Mouse (Mus musculus): Measurements from ENCODE around the gene Gng12. TPM values are rescaled to one million over a fixed set of nuclear protein-coding genes. Genes with fewer than 3 reads are reported as not detected.
A peak's percentile ranks its signal among the peaks of the same experiment; 100 is the strongest.

Gng12 gene
- polyA plus RNA-seq, 2 experiments = 11.6 to 32.5 TPM

DNA sequence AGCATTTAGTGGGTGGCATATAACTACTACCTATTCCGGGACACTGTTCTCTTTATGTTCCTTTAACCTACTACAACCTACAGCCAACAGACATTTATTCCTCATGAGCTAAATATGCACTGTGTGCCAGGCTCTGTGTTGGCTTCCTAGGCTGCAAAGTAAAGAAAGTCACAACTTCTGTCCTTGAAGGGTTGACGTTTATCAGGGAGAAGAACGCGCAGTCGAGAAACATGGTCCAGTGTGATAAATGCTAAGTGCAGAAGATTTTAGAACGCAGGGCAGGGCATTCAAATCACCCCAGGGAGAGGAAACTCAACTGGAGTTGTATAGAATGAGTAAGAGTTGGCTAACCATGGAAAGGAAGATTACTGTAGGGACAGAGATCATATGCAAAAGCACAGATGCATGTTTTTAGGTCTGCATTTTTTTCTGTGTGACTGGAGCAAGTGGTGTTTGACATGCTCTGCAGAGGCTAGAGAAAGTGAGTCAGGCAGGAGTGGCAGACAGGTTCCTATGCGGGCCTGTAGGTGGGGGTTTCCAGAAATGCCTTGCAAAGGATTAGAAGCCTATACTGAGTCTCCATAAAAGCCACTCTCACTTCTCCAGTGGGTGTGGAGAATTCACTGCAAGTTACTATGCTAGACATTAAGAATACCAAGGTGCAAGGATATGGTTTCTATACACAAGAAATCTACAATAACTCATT, 161.9 kb downstream of the Gng12 start:
- Histone ChIP-seq H3K4me1 (replicated peaks; ENCODE audit: control insufficient read depth in 2 of 2, insufficient read depth in 2 of 2, low read length in 1 of 2) (peaks cover 33 to 37% of the 10 kb centered on the region in 2 experiments), H3K9ac (replicated peaks) (peak overlapping the region; percentile 54), H3K4me3 (ENCODE audit: insufficient read depth in 1 of 2, low read depth in 2 of 2, low read length in 2 of 2) (no peak overlapping the region), H3K9me3 (ENCODE audit: control insufficient read depth, low read length) (no peaks in the 10 kb centered on the region), H3K27me3 (ENCODE audit: control insufficient read depth, insufficient read depth, low read length) (no peaks in the 10 kb centered on the region), H3K4me2 (ENCODE audit: low read depth) (peak overlapping the region; percentile 57), H3K27ac (peak overlapping the region; percentile 83), H3K36me3 (replicated peaks; ENCODE audit: control insufficient read depth, insufficient read depth, low read depth) (no peaks in the 10 kb centered on the region)
- TF ChIP-seq EP300 (IDR thresholded peaks at IDR 0.05; ENCODE audit: low read depth) = peak; percentile 91
- TF ChIP-seq CTCF (IDR thresholded peaks at IDR 0.05; ENCODE audit: low read depth) = peak; percentile 15; the same call in 1 of the 2 replicates
- 23% methylated on average over 7 of the region's 7 CpGs for WGBS (ENCODE audit: insufficient replicate concordance)
- peak; percentile 93 for ATAC-seq (ENCODE audit: insufficient read depth)
- peak; percentile 81 to 85 (median 82) for DNase-seq (ENCODE audit: low read depth in 3 of 3, low spot score in 3 of 3)

DNA sequence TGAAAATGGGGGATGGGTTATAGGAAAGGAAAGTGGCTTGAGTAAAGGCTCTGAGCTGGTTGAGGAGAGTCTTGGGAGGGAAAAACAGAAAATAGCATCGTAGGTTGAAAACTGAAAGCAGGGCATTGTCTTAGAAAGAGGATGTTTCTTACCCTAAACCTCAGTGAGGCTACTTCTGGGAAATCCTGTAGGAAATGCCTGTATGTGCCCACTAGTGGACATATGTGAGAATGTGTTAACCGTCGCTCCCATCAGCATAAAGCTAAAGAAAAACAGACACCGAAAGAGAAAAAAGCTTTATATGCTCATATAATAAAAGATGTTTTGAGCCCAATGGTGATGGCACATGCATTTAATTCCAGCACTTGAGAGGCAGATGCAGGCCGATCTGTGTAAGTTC, 163.9 kb downstream of the Gng12 start:
- Histone ChIP-seq H3K27me3 (ENCODE audit: control insufficient read depth, insufficient read depth, low read length) (no peaks in the 10 kb centered on the region), H3K27ac (no peak overlapping the region), H3K36me3 (replicated peaks; ENCODE audit: control insufficient read depth, insufficient read depth, low read depth) (no peaks in the 10 kb centered on the region), H3K9me3 (ENCODE audit: control insufficient read depth, low read length) (no peaks in the 10 kb centered on the region), H3K4me2 (ENCODE audit: low read depth) (no peak overlapping the region), H3K4me3 (ENCODE audit: insufficient read depth in 1 of 2, low read depth in 2 of 2, low read length in 2 of 2) (no peak overlapping the region), H3K9ac (replicated peaks) (no peak overlapping the region), H3K4me1 (replicated peaks; ENCODE audit: control insufficient read depth in 2 of 2, insufficient read depth in 2 of 2, low read length in 1 of 2) (peaks cover 33 to 37% of the 10 kb centered on the region in 2 experiments)
- TF ChIP-seq EP300 (IDR thresholded peaks at IDR 0.05; ENCODE audit: low read depth) (no peak), CTCF (IDR thresholded peaks at IDR 0.05; ENCODE audit: low read depth) (no peak)
- 57% methylated on average over 5 of the region's 5 CpGs for WGBS (ENCODE audit: insufficient replicate concordance)
- DNase-seq (ENCODE audit: low read depth in 3 of 3, low spot score in 3 of 3) (no peak), ATAC-seq (ENCODE audit: insufficient read depth) (no peak)

DNA sequence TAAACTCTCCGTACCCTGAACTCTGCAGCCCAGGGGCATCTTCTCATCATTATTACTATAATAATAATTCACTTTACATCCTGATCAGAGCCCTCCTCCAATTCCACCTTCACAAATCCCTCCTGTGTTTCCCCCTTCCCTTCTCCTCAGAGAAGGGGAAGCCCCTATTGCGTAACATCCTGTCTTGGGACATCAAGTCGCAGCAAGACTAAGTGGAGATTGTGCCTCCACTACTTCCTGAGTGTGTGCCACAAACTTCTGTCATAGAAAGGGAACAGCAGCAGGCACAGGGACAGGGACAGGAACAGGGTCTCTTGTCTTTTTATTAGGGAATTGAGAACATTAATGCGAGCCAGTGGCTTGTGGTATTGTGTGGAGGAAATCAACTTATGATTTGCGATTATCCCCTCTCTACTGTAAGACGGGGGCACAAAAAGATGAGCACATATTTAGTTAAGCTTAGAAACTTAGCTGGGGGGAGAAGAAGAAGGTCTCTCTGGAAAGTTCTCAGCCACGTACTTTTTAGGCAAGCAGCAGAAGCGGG, 173.1 kb downstream of the Gng12 start:
- H3K27me3 ChIP-seq (ENCODE audit: control insufficient read depth, insufficient read depth, low read length) = no peaks in the 10 kb centered on the region
- 37% methylated on average over 8 of the region's 8 CpGs for WGBS (ENCODE audit: insufficient replicate concordance)
- no peak overlapping the region for H3K4me2 ChIP-seq (ENCODE audit: low read depth)
- TF ChIP-seq CTCF (IDR thresholded peaks at IDR 0.05; ENCODE audit: low read depth) (no peak), EP300 (IDR thresholded peaks at IDR 0.05; ENCODE audit: low read depth) (no peak; the same call in 1 of the 2 replicates)
- no peak overlapping the region for H3K27ac ChIP-seq
- H3K36me3 ChIP-seq (replicated peaks; ENCODE audit: control insufficient read depth, insufficient read depth, low read depth) = no peaks in the 10 kb centered on the region
- peaks cover 0 to 6% of the 10 kb centered on the region in 2 experiments; a peak in 2 of 4 replicates for H3K4me1 ChIP-seq (replicated peaks; ENCODE audit: control insufficient read depth in 2 of 2, insufficient read depth in 2 of 2, low read length in 1 of 2)
- H3K4me3 ChIP-seq (ENCODE audit: insufficient read depth in 1 of 2, low read depth in 2 of 2, low read length in 2 of 2) = no peak overlapping the region
- ATAC-seq (ENCODE audit: insufficient read depth) = no peak
- no peaks in the 10 kb centered on the region for H3K9me3 ChIP-seq (ENCODE audit: control insufficient read depth, low read length)
- H3K9ac ChIP-seq (replicated peaks) = no peak overlapping the region
- no peak for DNase-seq (ENCODE audit: low read depth in 3 of 3, low spot score in 3 of 3)

DNA sequence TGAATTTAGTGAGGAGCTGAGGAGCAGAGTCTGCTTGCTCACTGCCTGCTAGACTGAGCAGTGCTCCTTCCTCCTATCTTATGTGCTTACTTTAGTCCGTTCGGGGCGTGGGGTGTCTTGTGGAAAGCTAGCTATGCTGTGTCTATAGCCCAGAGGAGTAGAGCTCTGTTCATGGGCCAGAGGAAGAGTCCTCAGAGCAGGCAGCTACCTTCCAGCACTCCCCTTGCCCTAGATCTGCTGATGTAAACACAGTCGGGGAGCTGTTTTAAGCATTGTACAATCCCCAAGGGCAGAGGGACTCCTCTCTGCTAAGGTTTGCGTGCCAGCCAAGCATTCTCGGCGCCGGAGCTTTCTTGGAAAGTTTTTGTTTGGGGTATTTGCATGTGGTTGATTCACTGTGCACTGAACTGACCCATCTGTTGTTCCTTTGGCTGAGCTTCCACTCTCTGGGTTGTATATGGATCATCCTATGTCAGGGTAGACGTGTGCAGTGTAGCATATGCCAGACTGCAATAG, 173.7 kb downstream of the Gng12 start:
- ATAC-seq (ENCODE audit: insufficient read depth) = no peak
- Histone ChIP-seq H3K27ac (no peak overlapping the region), H3K4me2 (ENCODE audit: low read depth) (no peak overlapping the region), H3K9me3 (ENCODE audit: control insufficient read depth, low read length) (no peaks in the 10 kb centered on the region), H3K27me3 (ENCODE audit: control insufficient read depth, insufficient read depth, low read length) (no peaks in the 10 kb centered on the region), H3K9ac (replicated peaks) (no peak overlapping the region), H3K4me3 (ENCODE audit: insufficient read depth in 1 of 2, low read depth in 2 of 2, low read length in 2 of 2) (no peak overlapping the region), H3K4me1 (replicated peaks; ENCODE audit: control insufficient read depth in 2 of 2, insufficient read depth in 2 of 2, low read length in 1 of 2) (peaks cover 0 to 6% of the 10 kb centered on the region in 2 experiments; a peak in 2 of 4 replicates), H3K36me3 (replicated peaks; ENCODE audit: control insufficient read depth, insufficient read depth, low read depth) (no peaks in the 10 kb centered on the region)
- TF ChIP-seq EP300 (IDR thresholded peaks at IDR 0.05; ENCODE audit: low read depth) (no peak), CTCF (IDR thresholded peaks at IDR 0.05; ENCODE audit: low read depth) (no peak)
- 52% methylated on average over 9 of the region's 9 CpGs for WGBS (ENCODE audit: insufficient replicate concordance)
- DNase-seq (ENCODE audit: low read depth in 3 of 3, low spot score in 3 of 3) = no peak

Other genes starting within 250 kb of the Gng12 start
- not detected in 2 replicates for gene Vmn1r35, start 210.5 kb upstream of the Gng12 start, polyA plus RNA-seq (2012; rRNA removed)
- gene Vmn1r35, start 210.5 kb upstream of the Gng12 start, polyA plus RNA-seq (2014; fragmentation: Nextera tagmentation; extraction: Ambion mirVana) = not detected in 2 replicates
- not detected in 2 replicates for gene Vmn1r36, start 177.2 kb upstream of the Gng12 start, polyA plus RNA-seq (2012; rRNA removed)
- not detected in 2 replicates for gene Vmn1r36, start 177.2 kb upstream of the Gng12 start, polyA plus RNA-seq (2014; fragmentation: Nextera tagmentation; extraction: Ambion mirVana)
- gene Vmn1r37, start 167.0 kb upstream of the Gng12 start, polyA plus RNA-seq (2012; rRNA removed) = not detected in 2 replicates
- not detected in 2 replicates for gene Vmn1r37, start 167.0 kb upstream of the Gng12 start, polyA plus RNA-seq (2014; fragmentation: Nextera tagmentation; extraction: Ambion mirVana)
- not detected in 2 replicates for gene Vmn1r38, start 113.8 kb upstream of the Gng12 start, polyA plus RNA-seq (2012; rRNA removed)
- not detected in 2 replicates for gene Vmn1r38, start 113.8 kb upstream of the Gng12 start, polyA plus RNA-seq (2014; fragmentation: Nextera tagmentation; extraction: Ambion mirVana)
- not detected in 2 replicates for gene Vmn1r39, start 85.8 kb upstream of the Gng12 start, polyA plus RNA-seq (2012; rRNA removed)
- gene Vmn1r39, start 85.8 kb upstream of the Gng12 start, polyA plus RNA-seq (2014; fragmentation: Nextera tagmentation; extraction: Ambion mirVana) = not detected in 2 replicates
- 70.1 and 90.4 TPM in 2 replicates for gene Gadd45a, start 141.1 kb downstream of the Gng12 start, polyA plus RNA-seq (2012; rRNA removed)
- gene Gadd45a, start 141.1 kb downstream of the Gng12 start, polyA plus RNA-seq (2014; fragmentation: Nextera tagmentation; extraction: Ambion mirVana) = 49.8 and 56.8 TPM in 2 replicates

Measured in liver, embryonic 14.5 days (tissue).